Mouse (Mus musculus) liver, embryonic 14.5 days (tissue): ENCODE results near the gene Glb1l2.

Experiments used
- CTCF ChIP-seq: IDR thresholded peaks from 2 replicates; pipeline ENCODE4 v1.5.1; 2016; ENCODE audit warnings: antibody characterized with exemption, low read depth, control low read depth
- EP300 ChIP-seq: IDR thresholded peaks from 2 replicates; pipeline ENCODE4 v1.6.1; 2016; ENCODE audit warnings: antibody characterized with exemption, low read depth

DNA sequence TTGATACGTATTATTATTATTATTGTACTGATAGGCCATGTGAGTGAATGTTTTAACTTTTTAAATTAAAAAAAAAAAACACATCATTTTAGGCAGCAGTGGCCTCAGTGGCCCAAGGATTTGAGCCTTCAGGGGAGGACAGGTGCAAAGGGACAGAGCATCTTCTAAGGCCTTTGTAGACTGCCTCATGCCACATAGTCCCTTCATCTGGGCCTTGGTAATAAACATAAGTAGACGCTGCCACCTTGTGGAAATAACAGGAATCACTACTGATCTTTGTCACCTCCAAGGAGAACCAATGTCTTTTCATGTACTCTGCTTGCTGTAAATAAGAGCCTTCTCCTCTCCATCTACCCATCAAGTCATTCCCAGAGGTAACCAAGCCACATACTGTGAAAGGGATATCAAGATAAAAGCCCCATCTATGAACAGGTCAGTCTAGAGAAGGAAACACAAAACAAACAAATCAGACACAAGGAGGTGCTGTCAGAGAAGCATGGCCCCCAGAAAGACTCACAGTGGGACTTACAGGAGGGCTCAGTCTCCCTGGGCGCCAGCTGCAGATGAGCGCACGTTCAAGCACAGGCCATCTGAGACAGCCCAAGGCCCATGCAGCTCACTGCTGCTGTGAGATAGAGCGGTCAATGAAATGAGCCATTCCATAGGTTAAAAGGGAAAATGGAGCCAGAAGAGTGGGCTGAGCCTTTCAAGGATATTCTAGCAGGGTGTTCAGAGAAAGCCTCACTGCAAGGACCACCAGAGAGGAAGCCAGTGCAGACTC lies 30.0 kb downstream of the Glb1l2 start:
- TF ChIP-seq EP300 (no peak), CTCF (peak; percentile 48; the same call in 1 of the 2 replicates)
